Mouse (Mus musculus) forebrain, embryonic 13.5 days (tissue): ENCODE measurements around the gene Arhgap29. TPM values are rescaled to one million over a fixed set of nuclear protein-coding genes. Genes with fewer than 3 reads are reported as not detected.

Source experiments
- ATAC-seq: fragments of 200-750 bp; cut with Nextera tagmentation; 2 replicates; pipeline ENCODE4 v1.8.0; 2017
- H3K27ac ChIP-seq: fragments of 300-500 bp; sonication (generic); 2 replicates; pipeline ENCODE4 v1.5.1; 2015; ENCODE audit warnings: inconsistent platforms, mild to moderate bottlenecking, moderate library complexity
- H3K27me3 ChIP-seq: fragments of 300-500 bp; sonication (generic); 2 replicates; pipeline ENCODE4 v1.6.1; 2015; ENCODE audit warnings: mild to moderate bottlenecking, inconsistent platforms
- H3K36me3 ChIP-seq: fragments of 300-500 bp; sonication (generic); 2 replicates; pipeline ENCODE4 v1.6.1; 2015; ENCODE audit warnings: mild to moderate bottlenecking, inconsistent platforms; ENCODE audit not compliant: poor library complexity, severe bottlenecking
- H3K4me1 ChIP-seq: fragments of 300-500 bp; sonication (generic); 2 replicates; pipeline ENCODE4 v1.6.1; 2015; ENCODE audit warnings: inconsistent platforms
- H3K4me2 ChIP-seq: fragments of 300-500 bp; sonication (generic); 2 replicates; pipeline ENCODE4 v1.6.1; 2015; ENCODE audit warnings: inconsistent platforms, mild to moderate bottlenecking, moderate library complexity
- H3K4me3 ChIP-seq: fragments of 300-500 bp; sonication (generic); 2 replicates; pipeline ENCODE4 v1.5.1; 2015; ENCODE audit warnings: mild to moderate bottlenecking, inconsistent platforms
- H3K9ac ChIP-seq: fragments of 300-500 bp; sonication (generic); 2 replicates; pipeline ENCODE4 v1.6.1; 2015; ENCODE audit warnings: mild to moderate bottlenecking, inconsistent platforms
- H3K9me3 ChIP-seq: fragments of 300-500 bp; sonication (generic); replicated peaks from 2 replicates; pipeline ENCODE4 v1.6.1; 2016; ENCODE audit warnings: inconsistent platforms
- WGBS: fragments of 180-500 bp; shearing (Covaris S2); methylation state at CpG from one replicate; pipeline ENCODE4 v1.1.7; 2015; 5-methylcytosine and 5-hydroxymethylcytosine counted together
- polyA plus RNA-seq: library from polyadenylated mRNA; unstranded; fragments of >200 nt; fragmentation: Nextera tagmentation; extraction: Ambion mirVana; gene quantifications from 2 replicates; pipeline ENCODE4 v1.2.1, GENCODE M21; 2015

Gene Arhgap29
- polyA plus RNA-seq, 1 experiment from 2014 or later: 11.5 TPM

DNA sequence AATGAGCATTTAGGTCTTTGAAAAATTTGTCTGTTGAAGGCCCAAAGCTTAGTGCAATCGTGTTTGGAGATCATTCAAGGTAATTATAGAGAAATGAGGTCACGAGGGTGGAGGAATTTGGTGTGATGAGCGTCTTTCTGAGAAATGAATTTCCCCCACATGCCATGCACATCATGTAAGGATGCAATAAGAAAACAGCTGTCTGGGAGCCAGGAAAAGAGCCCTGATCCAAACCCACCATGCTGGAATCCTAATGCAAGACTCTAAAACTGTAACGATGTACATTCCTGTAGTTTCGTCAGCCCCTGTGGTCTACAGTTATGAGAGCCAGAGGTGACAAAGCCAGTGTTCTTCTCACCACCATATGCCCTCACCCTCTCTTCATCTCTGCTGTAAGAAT is 32.4 kb upstream of the Arhgap29 start:
- H3K36me3 ChIP-seq: no peaks in the 10 kb centered on the region
- no peak overlapping the region for H3K4me2 ChIP-seq
- no peak overlapping the region for H3K4me3 ChIP-seq
- H3K9ac ChIP-seq: no peak overlapping the region
- no peak for ATAC-seq
- no peaks in the 10 kb centered on the region for H3K9me3 ChIP-seq
- H3K27ac ChIP-seq: no peak overlapping the region
- no peaks in the 10 kb centered on the region for H3K4me1 ChIP-seq
- H3K27me3 ChIP-seq: no peaks in the 10 kb centered on the region
- WGBS: 90% methylated on average over 5 of the region's 5 CpGs

GRCm38 (mm10) chr3:121920769-121921168 is 31.6 kb upstream of the Arhgap29 start:
- H3K9ac ChIP-seq: no peak overlapping the region
- H3K4me3 ChIP-seq: no peak overlapping the region
- H3K4me2 ChIP-seq: no peak overlapping the region
- H3K27ac ChIP-seq: no peak overlapping the region
- no peaks in the 10 kb centered on the region for H3K9me3 ChIP-seq
- WGBS: 84% methylated on average over 3 of the region's 3 CpGs
- H3K36me3 ChIP-seq: no peaks in the 10 kb centered on the region
- ATAC-seq: no peak
- H3K4me1 ChIP-seq: no peaks in the 10 kb centered on the region
- H3K27me3 ChIP-seq: no peaks in the 10 kb centered on the region

DNA sequence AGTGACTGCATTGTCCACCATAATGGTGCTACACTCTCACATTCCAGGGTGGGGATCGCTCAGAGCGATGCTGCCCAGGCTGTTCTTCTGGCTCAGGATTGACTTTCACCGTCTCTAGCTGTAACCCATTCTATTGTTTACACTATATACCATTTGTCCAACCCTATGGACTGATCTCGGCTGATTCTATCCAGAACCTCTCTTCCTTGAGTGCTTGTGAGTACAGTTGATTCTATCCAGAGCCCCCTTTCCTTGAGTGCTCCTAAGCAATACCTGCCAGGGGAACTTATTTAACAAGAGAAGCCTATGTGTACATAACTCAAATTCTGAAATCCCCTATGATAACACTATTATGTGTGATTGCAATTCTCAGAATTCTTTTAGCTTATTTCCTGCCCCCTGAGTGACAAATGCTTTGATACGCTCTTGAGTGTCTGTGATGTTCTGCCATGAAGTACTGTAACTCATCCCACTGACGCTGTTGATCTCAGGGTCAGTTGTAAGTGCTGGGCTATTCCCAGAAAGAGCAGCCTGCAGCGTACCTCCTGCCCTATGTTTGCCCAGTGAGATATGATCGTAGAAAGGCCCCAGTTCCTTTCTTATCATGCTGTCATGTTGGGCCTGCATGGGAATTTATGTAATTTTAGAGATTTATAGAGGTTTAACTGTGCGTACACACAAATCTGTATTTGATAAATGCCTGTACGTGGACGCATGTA is 27.4 kb upstream of the Arhgap29 start:
- Histone ChIP-seq H3K27me3 (no peaks in the 10 kb centered on the region), H3K9ac (no peak overlapping the region), H3K36me3 (no peaks in the 10 kb centered on the region), H3K4me2 (no peak overlapping the region), H3K4me1 (no peaks in the 10 kb centered on the region), H3K27ac (no peak overlapping the region), H3K9me3 (no peaks in the 10 kb centered on the region), H3K4me3 (no peak overlapping the region)
- WGBS: 90% methylated on average over 11 of the region's 11 CpGs
- ATAC-seq: no peak

DNA sequence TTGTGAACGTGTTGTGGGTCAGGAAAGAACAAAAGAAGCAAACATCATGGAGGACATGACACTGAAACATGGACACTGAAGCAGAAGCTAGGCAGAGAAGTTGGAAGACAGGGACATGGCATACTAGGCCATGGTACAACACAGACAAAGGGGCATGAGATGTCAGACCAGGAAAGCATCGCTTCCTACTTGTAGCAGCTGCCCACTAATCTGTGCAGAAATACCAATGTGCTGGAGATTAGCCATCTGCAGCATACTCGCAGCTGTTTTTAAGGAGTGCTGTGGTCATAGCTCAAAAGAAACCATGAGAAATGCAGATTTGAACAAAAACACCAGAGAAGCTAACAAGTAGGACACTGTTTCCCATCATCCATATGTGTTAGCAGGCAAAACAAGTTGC is 24.7 kb upstream of the Arhgap29 start:
- Histone ChIP-seq H3K9me3 (no peaks in the 10 kb centered on the region), H3K36me3 (no peaks in the 10 kb centered on the region), H3K4me2 (no peak overlapping the region), H3K27me3 (no peaks in the 10 kb centered on the region), H3K9ac (no peak overlapping the region), H3K27ac (no peak overlapping the region), H3K4me1 (no peaks in the 10 kb centered on the region), H3K4me3 (no peak overlapping the region)
- 89% methylated on average over 3 of the region's 3 CpGs for WGBS
- ATAC-seq: no peak

GRCm38 (mm10) chr3:121932815-121933214 is 19.5 kb upstream of the Arhgap29 start:
- Histone ChIP-seq H3K4me2 (no peak overlapping the region), H3K27ac (no peak overlapping the region), H3K4me3 (no peak overlapping the region), H3K36me3 (no peaks in the 10 kb centered on the region), H3K9me3 (no peaks in the 10 kb centered on the region), H3K9ac (no peak overlapping the region), H3K27me3 (no peaks in the 10 kb centered on the region), H3K4me1 (no peaks in the 10 kb centered on the region)
- 97% methylated on average over 4 of the region's 4 CpGs for WGBS
- ATAC-seq: no peak

- H3K4me3 ChIP-seq: no peak overlapping the region
- H3K36me3 ChIP-seq: no peaks in the 10 kb centered on the region
- H3K9ac ChIP-seq: no peak overlapping the region
- H3K4me2 ChIP-seq: no peak overlapping the region
- 88% methylated on average over 2 of the region's 2 CpGs for WGBS
- no peak overlapping the region for H3K27ac ChIP-seq
- H3K9me3 ChIP-seq: no peaks in the 10 kb centered on the region
- H3K27me3 ChIP-seq: no peaks in the 10 kb centered on the region
- no peaks in the 10 kb centered on the region for H3K4me1 ChIP-seq
- no peak for ATAC-seq
Measured at GRCm38 (mm10) chr3:121936241-121936640, 16.1 kb upstream of the Arhgap29 start.

- H3K4me3 ChIP-seq: no peak overlapping the region
- H3K27me3 ChIP-seq: no peaks in the 10 kb centered on the region
- 94% methylated on average over 6 of the region's 6 CpGs for WGBS
- H3K9ac ChIP-seq: no peak overlapping the region
- no peak overlapping the region for H3K27ac ChIP-seq
- H3K9me3 ChIP-seq: no peaks in the 10 kb centered on the region
- H3K4me1 ChIP-seq: no peaks in the 10 kb centered on the region
- ATAC-seq: no peak
- H3K4me2 ChIP-seq: no peak overlapping the region
- no peaks in the 10 kb centered on the region for H3K36me3 ChIP-seq
Measured at GRCm38 (mm10) chr3:121937036-121937435, 15.3 kb upstream of the Arhgap29 start.

DNA sequence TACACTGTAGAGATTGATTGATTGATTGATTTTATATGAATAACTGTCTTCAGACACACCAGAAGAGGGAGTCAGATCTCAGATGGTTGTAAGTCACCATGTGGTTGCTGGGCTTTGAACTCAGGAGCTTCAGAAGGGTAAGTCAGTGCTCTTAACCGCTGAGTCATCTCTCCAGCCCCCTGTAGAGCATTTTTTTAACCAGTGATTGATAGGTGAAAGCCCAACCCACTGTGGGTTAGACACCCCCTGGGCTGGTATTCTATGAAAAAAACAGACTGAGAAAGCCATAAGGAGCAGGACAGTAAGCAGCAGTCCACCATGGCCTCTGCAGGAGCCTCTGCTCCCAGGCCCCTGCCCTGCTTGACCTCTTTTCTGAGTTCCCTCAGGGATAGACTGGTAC is 12.7 kb upstream of the Arhgap29 start:
- WGBS: 71% methylated on average over 1 of the region's 1 CpGs
- no peak overlapping the region for H3K9ac ChIP-seq
- no peaks in the 10 kb centered on the region for H3K36me3 ChIP-seq
- H3K4me3 ChIP-seq: no peak overlapping the region
- H3K27ac ChIP-seq: no peak overlapping the region
- no peaks in the 10 kb centered on the region for H3K9me3 ChIP-seq
- no peak overlapping the region for H3K4me2 ChIP-seq
- H3K27me3 ChIP-seq: no peaks in the 10 kb centered on the region
- ATAC-seq: no peak
- H3K4me1 ChIP-seq: no peaks in the 10 kb centered on the region

GRCm38 (mm10) chr3:121940094-121940889 is 12.0 kb upstream of the Arhgap29 start:
- Histone ChIP-seq H3K4me2 (no peak overlapping the region), H3K9ac (no peak overlapping the region), H3K27ac (no peak overlapping the region), H3K4me1 (no peaks in the 10 kb centered on the region), H3K36me3 (no peaks in the 10 kb centered on the region), H3K27me3 (no peaks in the 10 kb centered on the region), H3K9me3 (no peaks in the 10 kb centered on the region), H3K4me3 (no peak overlapping the region)
- no peak for ATAC-seq
- WGBS: 85% methylated on average over 8 of the region's 8 CpGs

DNA sequence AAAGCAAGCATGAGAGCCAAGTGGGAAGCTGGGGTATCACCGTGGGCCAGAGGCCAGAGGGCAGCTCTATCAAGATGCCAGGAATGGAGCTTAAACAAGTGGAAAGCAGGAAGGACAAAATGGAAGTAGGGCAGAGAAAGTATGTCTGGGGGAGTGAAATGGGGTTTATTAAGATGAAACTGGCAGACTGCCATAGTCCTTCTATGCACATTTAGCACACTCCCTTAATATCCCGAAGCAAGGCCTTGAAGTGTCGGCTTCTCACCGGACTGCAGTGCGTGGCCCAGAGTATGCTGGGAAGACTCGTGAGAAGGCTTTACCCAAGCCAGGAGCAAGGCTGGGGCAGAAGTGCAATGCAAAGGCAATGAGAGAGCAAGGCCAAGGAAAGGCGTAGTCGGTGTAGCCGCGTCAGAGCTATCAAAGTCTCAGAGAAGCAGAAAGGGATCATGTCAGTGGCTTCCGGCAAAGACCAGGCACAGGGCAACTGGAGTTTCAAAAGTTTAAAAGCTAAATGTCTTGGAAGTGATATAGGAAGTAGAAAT is 11.1 kb upstream of the Arhgap29 start:
- 89% methylated on average over 11 of the region's 11 CpGs for WGBS
- Histone ChIP-seq H3K27ac (no peak overlapping the region), H3K4me2 (no peak overlapping the region), H3K4me1 (no peaks in the 10 kb centered on the region), H3K36me3 (no peaks in the 10 kb centered on the region), H3K4me3 (no peak overlapping the region), H3K9ac (no peak overlapping the region), H3K27me3 (no peaks in the 10 kb centered on the region), H3K9me3 (no peaks in the 10 kb centered on the region)
- no peak for ATAC-seq

DNA sequence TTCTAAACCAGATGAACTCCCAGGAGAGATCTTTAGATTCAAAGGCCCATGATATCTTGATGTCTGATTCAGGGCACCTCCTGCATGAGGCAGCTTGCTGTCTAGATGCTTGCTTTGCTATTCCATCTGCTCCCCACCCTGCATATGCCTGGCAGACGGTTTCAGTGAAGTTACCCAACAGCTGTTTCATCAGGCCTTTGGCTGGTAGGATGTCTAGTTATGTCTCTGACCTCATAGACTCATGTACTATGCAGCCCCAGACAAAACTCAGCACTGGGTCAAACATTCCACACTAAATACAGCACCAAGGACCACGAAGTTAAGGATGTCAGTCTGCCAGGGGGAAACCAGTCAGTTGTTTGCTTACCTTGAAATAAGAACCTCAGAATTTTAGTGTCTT is 6.4 kb upstream of the Arhgap29 start:
- H3K9ac ChIP-seq: no peak overlapping the region
- H3K4me2 ChIP-seq: no peak overlapping the region
- WGBS: 68% methylated on average over 2 of the region's 2 CpGs
- H3K9me3 ChIP-seq: no peaks in the 10 kb centered on the region
- ATAC-seq: no peak
- no peaks in the 10 kb centered on the region for H3K4me1 ChIP-seq
- no peak overlapping the region for H3K4me3 ChIP-seq
- H3K36me3 ChIP-seq: no peaks in the 10 kb centered on the region
- H3K27ac ChIP-seq: no peak overlapping the region
- H3K27me3 ChIP-seq: no peaks in the 10 kb centered on the region

GRCm38 (mm10) chr3:121946765-121947164 is 5.6 kb upstream of the Arhgap29 start:
- no peak overlapping the region for H3K27ac ChIP-seq
- H3K9ac ChIP-seq: no peak overlapping the region
- peaks cover 2% of the 10 kb centered on the region; the same call in 1 of the 2 replicates for H3K27me3 ChIP-seq
- H3K4me3 ChIP-seq: no peak overlapping the region
- no peaks in the 10 kb centered on the region for H3K36me3 ChIP-seq
- no peak for ATAC-seq
- no peaks in the 10 kb centered on the region for H3K9me3 ChIP-seq
- no peaks in the 10 kb centered on the region for H3K4me1 ChIP-seq
- no peak overlapping the region for H3K4me2 ChIP-seq
